Mouse (Mus musculus): Measurements from ENCODE around the gene Opn4. TPM values are rescaled to one million over a fixed set of nuclear protein-coding genes. Genes with fewer than 3 reads are reported as not detected.

The Opn4 gene
- 0.21 and 0.28 TPM in 2 replicates for polyA plus RNA-seq (2021; fragmentation: Nextera tagmentation)
- long read RNA-seq, experiment 1: 0 reads
- long read RNA-seq, experiment 2: 0 reads

DNA sequence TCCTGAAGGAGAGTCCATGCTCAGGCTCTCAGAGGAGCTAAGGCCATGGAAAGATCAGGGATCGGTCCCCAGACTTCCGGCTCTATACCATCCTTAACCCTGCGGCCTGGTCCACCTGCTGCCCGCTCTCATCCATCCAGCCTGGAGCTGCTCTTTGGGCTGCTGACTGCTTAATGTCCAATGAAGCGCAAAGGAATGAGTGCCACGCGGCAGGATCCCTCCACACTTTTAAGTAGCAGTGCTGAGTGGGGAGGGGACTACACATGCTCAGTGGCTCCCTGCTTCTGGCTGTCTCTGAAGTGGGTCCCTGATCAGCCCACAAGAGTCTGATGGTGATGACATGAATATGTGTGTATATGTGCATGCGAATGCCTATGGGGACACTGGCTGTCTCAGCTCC lies at the start of gene Opn4:
TSS of gene Opn4 (minus strand) at position 202 of the 400 bp plus-strand sequence.

DNA sequence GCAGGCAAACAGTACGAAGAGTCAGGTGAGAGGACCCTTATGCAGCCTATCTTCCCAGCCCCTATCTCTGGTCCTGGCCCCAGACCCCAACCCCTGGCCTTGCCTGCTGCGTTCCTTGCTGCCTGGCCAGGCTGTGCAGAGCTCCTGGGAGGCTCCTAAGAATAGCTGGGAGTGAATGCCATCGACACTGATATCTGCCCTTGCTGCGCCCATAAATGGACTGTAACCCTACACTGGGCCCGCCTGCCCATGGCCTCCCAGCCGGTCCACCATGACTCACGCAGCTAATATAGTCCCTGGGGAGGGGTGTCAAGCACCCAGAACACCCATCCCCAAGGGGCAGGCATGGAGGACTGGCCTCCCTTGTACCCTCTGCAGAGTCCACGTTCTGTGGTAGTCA lies 11.4 kb downstream of the Opn4 start, which contains the start of gene Ldb3:
TSS of gene Ldb3 (minus strand) at position 185 of the 400 bp plus-strand sequence.

Other genes starting within 250 kb of the Opn4 start
- 0.50 TPM in 1 of 2 replicates, not detected in the other for gene Fam25c, start 244.7 kb downstream of the Opn4 start, polyA plus RNA-seq (2021; fragmentation: Nextera tagmentation)
- 3.8 and 5.9 TPM in 2 replicates for gene Sncg, start 225.4 kb downstream of the Opn4 start, polyA plus RNA-seq (2021; fragmentation: Nextera tagmentation)
- gene Mmrn2, start 224.7 kb downstream of the Opn4 start, polyA plus RNA-seq (2021; fragmentation: Nextera tagmentation): 1.1 and 1.2 TPM in 2 replicates
- 5.0 and 8.2 TPM in 2 replicates for gene Bmpr1a, start 96.8 kb downstream of the Opn4 start, polyA plus RNA-seq (2021; fragmentation: Nextera tagmentation)
- gene 9230112D13Rik, start 77.3 kb downstream of the Opn4 start, polyA plus RNA-seq (2021; fragmentation: Nextera tagmentation): not detected in 2 replicates
- 1.5 and 2.3 TPM in 2 replicates for gene Ldb3, start 11.5 kb downstream of the Opn4 start, polyA plus RNA-seq (2021; fragmentation: Nextera tagmentation)
- 7.4 and 10.8 TPM in 2 replicates for gene Wapl, start 73.8 kb upstream of the Opn4 start, polyA plus RNA-seq (2021; fragmentation: Nextera tagmentation)
- gene Grid1, start 220.0 kb upstream of the Opn4 start, polyA plus RNA-seq (2021; fragmentation: Nextera tagmentation): 9.5 and 11.8 TPM in 2 replicates

All from left cerebral cortex, adult 6 months (tissue).